Mouse (Mus musculus): ENCODE measurements around the gene Myh10. TPM values are rescaled to one million over a fixed set of nuclear protein-coding genes. Genes with fewer than 3 reads are reported as not detected.
A peak's percentile ranks its signal among the peaks of the same experiment; 100 is the strongest.

Myh10 gene
- 168 and 179 TPM in 2 replicates for polyA plus RNA-seq (2014; fragmentation: Nextera tagmentation; extraction: Ambion mirVana)

DNA sequence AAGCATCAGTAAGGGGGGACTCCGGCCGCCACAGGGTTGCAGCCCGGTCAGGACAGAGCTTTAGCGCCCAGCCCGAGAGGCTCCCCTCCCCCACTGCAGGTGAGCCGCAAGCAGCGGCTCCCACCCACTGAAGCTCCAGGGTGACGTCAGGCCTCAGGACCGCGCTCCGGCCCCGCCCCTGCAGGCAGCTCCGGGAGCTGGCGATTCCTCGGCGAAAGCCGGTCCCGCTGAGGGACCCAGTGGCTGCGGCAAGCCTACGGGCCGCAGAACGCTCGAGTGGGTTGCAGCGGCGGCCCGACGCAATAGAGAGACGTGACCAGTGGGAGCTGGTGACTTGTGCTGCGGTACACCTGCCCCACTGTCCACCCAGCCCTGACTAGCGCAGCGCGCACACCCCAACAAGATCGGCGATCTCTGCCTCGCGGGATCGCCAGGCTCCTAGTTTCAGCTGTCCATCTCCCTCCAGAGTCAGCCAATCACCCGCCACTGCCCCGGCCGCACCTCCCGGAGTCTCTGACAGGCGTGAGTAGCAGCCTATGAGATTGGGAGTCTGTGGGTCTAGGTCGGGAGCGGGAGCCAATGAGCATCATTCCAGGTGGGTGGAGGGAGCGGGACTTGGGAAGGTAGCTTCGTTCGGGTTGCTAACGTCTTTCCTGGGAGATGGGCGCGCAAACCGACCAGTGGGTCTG, at the start of gene Myh10:
Gene Myh10 (plus strand): TSS at position 239 of the 689 bp plus-strand sequence.
- WGBS, result under 1% methylated on average over 51 of the region's 51 CpGs
- Histone ChIP-seq H3K36me3 (ENCODE audit: insufficient read depth) (0 out of 2 replicates have a peak, but pooled peaks cover 1% of the 10 kb centered on the region), H3K4me2 (peak within 1 kb of the TSS; percentile 90), H3K4me3 (ENCODE audit: low read depth, low read length) (peak within 1 kb of the TSS; percentile 92), H3K9me3 (ENCODE audit: low read depth, low read length) (no peaks in the 10 kb centered on the region), H3K27me3 (ENCODE audit: insufficient read depth, low read length) (no peaks in the 10 kb centered on the region), H3K4me1 (ENCODE audit: insufficient read depth) (peaks cover 7% of the 10 kb centered on the region; the same call in 1 of the 2 replicates), H3K9ac (peak within 1 kb of the TSS; percentile 97), H3K27ac (ENCODE audit: low read depth) (peak within 1 kb of the TSS; percentile 98)
- DNase-seq, result peak; percentile 100
- TF ChIP-seq CTCF (IDR thresholded peaks at IDR 0.05; ENCODE audit: low read depth), result no peak
- ATAC-seq (ENCODE audit: insufficient read depth), result peak; percentile 99

GRCm38 (mm10) chr11:68644781-68645180, 46.6 kb upstream of the Myh10 start:
- no peak overlapping the region for H3K4me2 ChIP-seq
- H3K36me3 ChIP-seq (ENCODE audit: insufficient read depth), result no peaks in the 10 kb centered on the region
- no peaks in the 10 kb centered on the region for H3K9me3 ChIP-seq (ENCODE audit: low read depth, low read length)
- TF ChIP-seq CTCF (IDR thresholded peaks at IDR 0.05; ENCODE audit: low read depth), result no peak
- H3K4me3 ChIP-seq (ENCODE audit: low read depth, low read length), result no peak overlapping the region
- 34% methylated on average over 6 of the region's 6 CpGs for WGBS
- H3K27ac ChIP-seq (ENCODE audit: low read depth), result peak overlapping the region; percentile 82
- DNase-seq (peak; percentile 85), ATAC-seq (ENCODE audit: insufficient read depth) (peak; percentile 89)
- H3K9ac ChIP-seq, result no peak overlapping the region
- no peaks in the 10 kb centered on the region for H3K27me3 ChIP-seq (ENCODE audit: insufficient read depth, low read length)
- 0 out of 2 replicates have a peak, but pooled peaks cover 11% of the 10 kb centered on the region for H3K4me1 ChIP-seq (ENCODE audit: insufficient read depth)

DNA sequence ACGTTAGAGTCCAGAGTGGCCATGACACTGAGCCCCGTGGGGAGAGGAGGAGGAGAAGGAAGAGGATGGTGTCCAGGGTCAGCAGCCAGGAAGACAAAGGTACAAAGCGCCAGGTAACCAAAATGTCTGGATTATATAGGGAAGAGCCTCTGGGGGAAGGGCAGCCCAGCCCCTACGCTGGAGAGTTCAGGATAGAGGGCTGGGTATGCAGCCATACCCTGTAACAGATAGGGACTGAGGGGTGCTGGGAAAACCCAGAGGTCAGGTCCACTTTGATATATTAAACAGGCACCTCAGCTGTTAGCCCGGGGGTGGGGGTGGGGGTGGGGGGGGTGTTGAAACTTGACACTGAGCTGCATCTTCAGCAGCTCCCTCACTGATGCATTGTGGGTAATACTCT, 43.6 kb upstream of the Myh10 start:
- 52% methylated on average over 5 of the region's 5 CpGs for WGBS
- H3K9me3 ChIP-seq (ENCODE audit: low read depth, low read length), result no peaks in the 10 kb centered on the region
- ATAC-seq (ENCODE audit: insufficient read depth) (no peak), DNase-seq (no peak)
- no peaks in the 10 kb centered on the region for H3K36me3 ChIP-seq (ENCODE audit: insufficient read depth)
- TF ChIP-seq CTCF (IDR thresholded peaks at IDR 0.05; ENCODE audit: low read depth), result no peak
- H3K27ac ChIP-seq (ENCODE audit: low read depth), result no peak overlapping the region
- H3K4me2 ChIP-seq, result no peak overlapping the region
- 0 out of 2 replicates have a peak, but pooled peaks cover 11% of the 10 kb centered on the region for H3K4me1 ChIP-seq (ENCODE audit: insufficient read depth)
- H3K27me3 ChIP-seq (ENCODE audit: insufficient read depth, low read length), result no peaks in the 10 kb centered on the region
- no peak overlapping the region for H3K9ac ChIP-seq
- no peak overlapping the region for H3K4me3 ChIP-seq (ENCODE audit: low read depth, low read length)

DNA sequence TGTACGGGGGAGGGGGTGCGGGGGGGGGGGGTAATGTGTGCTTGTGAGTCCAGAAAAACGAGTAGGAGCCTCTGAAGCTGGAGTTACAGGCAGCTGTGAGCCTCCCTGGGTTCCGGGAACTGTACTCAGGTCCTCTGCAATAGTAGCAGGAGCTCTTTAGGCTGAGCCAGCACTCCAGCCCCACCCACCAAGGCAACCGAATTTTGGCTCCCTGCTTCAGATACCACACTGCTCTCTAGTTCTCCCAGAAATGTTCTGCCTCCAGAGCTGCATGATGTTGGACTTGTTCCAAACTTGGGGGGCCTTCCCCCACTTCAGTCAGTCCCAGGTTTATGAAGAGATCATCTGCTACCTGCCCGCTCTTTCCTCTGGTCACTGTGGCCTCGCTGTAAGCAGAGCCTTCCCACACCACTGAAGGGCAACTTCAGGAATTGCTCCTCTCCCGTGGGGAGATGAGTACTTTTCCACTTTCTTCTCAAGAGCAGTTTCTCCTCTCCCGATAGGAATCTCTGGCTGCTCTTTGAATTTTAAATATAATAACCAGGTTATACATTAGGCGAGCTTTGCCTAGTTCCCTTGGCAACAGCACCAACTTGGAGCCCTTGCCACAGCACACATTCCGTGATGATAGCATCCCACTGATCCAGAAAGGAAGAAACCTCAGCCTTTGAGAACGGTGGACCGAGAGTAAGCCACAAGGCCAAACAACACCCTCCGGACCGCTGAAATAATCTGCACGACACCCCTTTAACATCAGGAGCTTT, 42.8 kb upstream of the Myh10 start:
- Histone ChIP-seq H3K27ac (ENCODE audit: low read depth) (peak overlapping the region; percentile 18; the same call in 1 of the 2 replicates), H3K4me2 (no peak overlapping the region), H3K4me3 (ENCODE audit: low read depth, low read length) (no peak overlapping the region), H3K36me3 (ENCODE audit: insufficient read depth) (no peaks in the 10 kb centered on the region), H3K9ac (no peak overlapping the region), H3K4me1 (ENCODE audit: insufficient read depth) (0 out of 2 replicates have a peak, but pooled peaks cover 11% of the 10 kb centered on the region), H3K9me3 (ENCODE audit: low read depth, low read length) (no peaks in the 10 kb centered on the region), H3K27me3 (ENCODE audit: insufficient read depth, low read length) (no peaks in the 10 kb centered on the region)
- no peak for TF ChIP-seq CTCF (IDR thresholded peaks at IDR 0.05; ENCODE audit: low read depth)
- ATAC-seq (ENCODE audit: insufficient read depth) (no peak), DNase-seq (no peak)
- 62% methylated on average over 16 of the region's 16 CpGs for WGBS

GRCm38 (mm10) chr11:68651518-68651917, 39.8 kb upstream of the Myh10 start:
- Histone ChIP-seq H3K4me2 (no peak overlapping the region), H3K27ac (ENCODE audit: low read depth) (no peak overlapping the region), H3K4me3 (ENCODE audit: low read depth, low read length) (no peak overlapping the region), H3K27me3 (ENCODE audit: insufficient read depth, low read length) (no peaks in the 10 kb centered on the region), H3K9ac (no peak overlapping the region), H3K9me3 (ENCODE audit: low read depth, low read length) (no peaks in the 10 kb centered on the region), H3K36me3 (ENCODE audit: insufficient read depth) (no peaks in the 10 kb centered on the region), H3K4me1 (ENCODE audit: insufficient read depth) (peaks cover 4% of the 10 kb centered on the region; the same call in 1 of the 2 replicates)
- DNase-seq (no peak), ATAC-seq (ENCODE audit: insufficient read depth) (no peak)
- no peak for TF ChIP-seq CTCF (IDR thresholded peaks at IDR 0.05; ENCODE audit: low read depth)
- WGBS, result 81% methylated on average over 2 of the region's 2 CpGs

GRCm38 (mm10) chr11:68655524-68655923, 35.8 kb upstream of the Myh10 start:
- H3K27ac ChIP-seq (ENCODE audit: low read depth), result peak overlapping the region; percentile 55
- no peak overlapping the region for H3K4me2 ChIP-seq
- H3K9ac ChIP-seq, result no peak overlapping the region
- H3K9me3 ChIP-seq (ENCODE audit: low read depth, low read length), result no peaks in the 10 kb centered on the region
- DNase-seq (no peak), ATAC-seq (ENCODE audit: insufficient read depth) (no peak)
- H3K4me1 ChIP-seq (ENCODE audit: insufficient read depth), result peaks cover 8% of the 10 kb centered on the region
- H3K27me3 ChIP-seq (ENCODE audit: insufficient read depth, low read length), result no peaks in the 10 kb centered on the region
- H3K36me3 ChIP-seq (ENCODE audit: insufficient read depth), result no peaks in the 10 kb centered on the region
- no peak for TF ChIP-seq CTCF (IDR thresholded peaks at IDR 0.05; ENCODE audit: low read depth)
- no peak overlapping the region for H3K4me3 ChIP-seq (ENCODE audit: low read depth, low read length)
- 67% methylated on average over 1 of the region's 1 CpGs for WGBS

Measured in lung, embryonic 14.5 days (tissue).